Mouse (Mus musculus) intestine, embryonic 14.5 days (tissue): ENCODE results near the gene Dll4. TPM values are rescaled to one million over a fixed set of nuclear protein-coding genes. Genes with fewer than 3 reads are reported as not detected.

Experiments used
- ATAC-seq: fragments of 200-750 bp; cut with Nextera tagmentation; replicated peaks from 2 replicates; pipeline ENCODE4 v1.8.0; 2017; ENCODE audit warnings: low read depth, moderate number of reproducible peaks, moderate TSS enrichment, moderate library complexity; ENCODE audit not compliant: low FRiP score, low TSS enrichment
- DNase-seq: peaks from one replicate; pipeline ENCODE4 v3.0.0-alpha.2; 2018; ENCODE audit warnings: low spot score
- H3K27ac ChIP-seq: fragments of 300-500 bp; sonication (generic); 2 replicates; pipeline ENCODE4 v1.5.1; 2014; ENCODE audit warnings: low read depth, mild to moderate bottlenecking, control low read depth
- H3K27me3 ChIP-seq: fragments of 300-500 bp; sonication (generic); replicated peaks from 2 replicates; pipeline ENCODE4 v1.6.1; 2014; ENCODE audit warnings: low read length, control low read depth; ENCODE audit not compliant: control insufficient read depth, insufficient read depth
- H3K36me3 ChIP-seq: fragments of 300-500 bp; sonication (generic); 2 replicates; pipeline ENCODE4 v1.6.1; 2014; ENCODE audit warnings: low read length, control low read depth; ENCODE audit not compliant: control insufficient read depth, insufficient read depth
- H3K4me1 ChIP-seq: fragments of 300-500 bp; sonication (generic); replicated peaks from 2 replicates; pipeline ENCODE4 v1.6.1; 2014; ENCODE audit warnings: low read length, control low read depth, mixed read lengths; ENCODE audit not compliant: control insufficient read depth, insufficient read depth
- H3K4me2 ChIP-seq: fragments of 300-500 bp; sonication (generic); 2 replicates; pipeline ENCODE4 v1.6.1; 2014; ENCODE audit warnings: low read length
- H3K4me3 ChIP-seq: fragments of 300-500 bp; sonication (generic); 2 replicates; pipeline ENCODE4 v1.5.1; 2014; ENCODE audit warnings: low read depth, low read length, control low read depth, mixed read lengths
- H3K9ac ChIP-seq: fragments of 300-500 bp; sonication (generic); 2 replicates; pipeline ENCODE4 v1.6.1; 2014; ENCODE audit warnings: mild to moderate bottlenecking, low read length
- H3K9me3 ChIP-seq: fragments of 300-500 bp; sonication (generic); 2 replicates; pipeline ENCODE4 v1.6.1; 2016; ENCODE audit warnings: low read length, control low read depth; ENCODE audit not compliant: control insufficient read depth
- WGBS: fragments of 180-500 bp; shearing (Covaris S2); extraction: QIAGEN DNeasy Blood & Tissue Kit; methylation state at CpG from one replicate; pipeline ENCODE4 v1.1.7; 2014; 5-methylcytosine and 5-hydroxymethylcytosine counted together
- polyA plus RNA-seq: library from polyadenylated mRNA; unstranded; fragments of >200 nt; fragmentation: Nextera tagmentation; extraction: Ambion mirVana; gene quantifications from 2 replicates; pipeline ENCODE4 v1.2.1, GENCODE M21; 2014

The Dll4 gene
- 6.9 and 7.1 TPM in 2 replicates for polyA plus RNA-seq

DNA sequence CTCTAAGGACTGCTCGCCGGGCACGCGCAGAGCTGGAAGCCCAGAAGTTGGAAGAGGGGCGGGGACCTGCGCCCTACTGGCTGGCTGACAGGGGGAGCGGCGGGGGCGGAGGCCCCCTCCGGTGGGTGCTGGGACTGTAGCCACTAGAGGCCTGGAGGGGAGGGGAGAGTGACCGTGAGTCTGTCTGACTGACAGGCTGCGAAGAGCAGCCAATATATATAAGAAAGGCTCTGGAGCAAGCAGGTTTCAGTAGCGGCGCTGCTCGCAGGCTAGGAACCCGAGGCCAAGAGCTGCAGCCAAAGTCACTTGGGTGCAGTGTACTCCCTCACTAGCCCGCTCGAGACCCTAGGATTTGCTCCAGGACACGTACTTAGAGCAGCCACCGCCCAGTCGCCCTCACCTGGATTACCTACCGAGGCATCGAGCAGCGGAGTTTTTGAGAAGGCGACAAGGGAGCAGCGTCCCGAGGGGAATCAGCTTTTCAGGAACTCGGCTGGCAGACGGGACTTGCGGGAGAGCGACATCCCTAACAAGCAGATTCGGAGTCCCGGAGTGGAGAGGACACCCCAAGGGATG, at the start of gene Dll4:
Gene Dll4, plus strand, starts transcription at position 217 of the 576 bp plus-strand sequence.
- peak; percentile 53 for ATAC-seq
- DNase-seq, result peak; percentile 85
- Histone ChIP-seq H3K9me3 (no peaks in the 10 kb centered on the region), H3K27ac (0 out of 2 replicates have a peak within 1 kb of the TSS, but pooled peaks have one; percentile 1), H3K27me3 (peaks cover 90% of the 10 kb centered on the region), H3K4me3 (peak within 1 kb of the TSS; percentile 51), H3K9ac (peak within 1 kb of the TSS; percentile 29), H3K4me1 (peaks cover 35% of the 10 kb centered on the region), H3K4me2 (peak within 1 kb of the TSS; percentile 89), H3K36me3 (no peaks in the 10 kb centered on the region)
- under 1% methylated on average over 31 of the region's 33 CpGs for WGBS

DNA sequence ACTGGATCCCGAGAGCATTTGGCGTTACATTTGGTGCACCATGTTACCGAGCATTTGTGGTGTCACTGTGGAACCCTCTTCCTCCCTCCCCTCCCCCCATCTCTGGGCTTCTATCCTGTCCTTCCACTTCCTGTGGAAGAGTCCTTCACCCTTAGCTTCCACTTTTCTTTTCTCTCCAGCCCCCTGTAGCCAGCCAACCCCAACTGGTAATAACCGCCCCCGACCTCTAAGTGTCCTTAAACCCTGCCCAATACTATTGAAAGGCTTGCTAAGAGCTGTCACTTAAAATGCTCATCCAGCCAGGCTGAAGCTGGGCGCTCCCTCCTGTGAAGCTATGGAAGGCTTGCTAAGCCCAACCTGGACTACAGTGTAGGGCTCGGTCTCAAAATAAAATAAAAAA, 48.7 kb upstream of the Dll4 start:
- 86% methylated on average over 7 of the region's 7 CpGs for WGBS
- no peaks in the 10 kb centered on the region for H3K9me3 ChIP-seq
- H3K36me3 ChIP-seq, result no peaks in the 10 kb centered on the region
- no peak overlapping the region for H3K4me3 ChIP-seq
- no peaks in the 10 kb centered on the region for H3K27me3 ChIP-seq
- no peaks in the 10 kb centered on the region for H3K4me1 ChIP-seq
- no peak for DNase-seq
- H3K27ac ChIP-seq, result no peak overlapping the region
- no peak for ATAC-seq
- no peak overlapping the region for H3K9ac ChIP-seq
- no peak overlapping the region for H3K4me2 ChIP-seq

DNA sequence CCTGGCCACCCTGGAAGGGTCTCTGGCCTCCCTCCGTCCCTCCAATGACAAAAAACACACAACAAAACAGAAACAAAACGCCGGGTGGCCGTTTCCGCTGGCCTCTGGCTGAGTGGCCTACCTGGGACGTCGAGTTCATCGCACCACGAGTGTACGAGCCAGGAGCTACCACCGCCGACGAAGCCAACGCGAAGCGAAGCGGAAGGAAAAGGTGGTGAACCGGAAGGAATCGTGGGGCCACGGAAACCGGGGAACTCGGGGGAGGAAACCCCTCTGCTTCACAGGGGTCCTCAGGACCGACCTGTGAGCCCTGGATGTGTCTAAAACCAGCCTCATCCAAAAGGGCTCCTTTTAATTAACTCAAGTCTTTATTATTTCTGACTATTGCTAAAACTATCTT, 47.8 kb upstream of the Dll4 start:
- no peak for DNase-seq
- Histone ChIP-seq H3K4me1 (no peaks in the 10 kb centered on the region), H3K27ac (no peak overlapping the region), H3K27me3 (no peaks in the 10 kb centered on the region), H3K9ac (no peak overlapping the region), H3K36me3 (no peaks in the 10 kb centered on the region), H3K4me3 (no peak overlapping the region), H3K4me2 (no peak overlapping the region), H3K9me3 (no peaks in the 10 kb centered on the region)
- 90% methylated on average over 23 of the region's 23 CpGs for WGBS
- ATAC-seq, result no peak

DNA sequence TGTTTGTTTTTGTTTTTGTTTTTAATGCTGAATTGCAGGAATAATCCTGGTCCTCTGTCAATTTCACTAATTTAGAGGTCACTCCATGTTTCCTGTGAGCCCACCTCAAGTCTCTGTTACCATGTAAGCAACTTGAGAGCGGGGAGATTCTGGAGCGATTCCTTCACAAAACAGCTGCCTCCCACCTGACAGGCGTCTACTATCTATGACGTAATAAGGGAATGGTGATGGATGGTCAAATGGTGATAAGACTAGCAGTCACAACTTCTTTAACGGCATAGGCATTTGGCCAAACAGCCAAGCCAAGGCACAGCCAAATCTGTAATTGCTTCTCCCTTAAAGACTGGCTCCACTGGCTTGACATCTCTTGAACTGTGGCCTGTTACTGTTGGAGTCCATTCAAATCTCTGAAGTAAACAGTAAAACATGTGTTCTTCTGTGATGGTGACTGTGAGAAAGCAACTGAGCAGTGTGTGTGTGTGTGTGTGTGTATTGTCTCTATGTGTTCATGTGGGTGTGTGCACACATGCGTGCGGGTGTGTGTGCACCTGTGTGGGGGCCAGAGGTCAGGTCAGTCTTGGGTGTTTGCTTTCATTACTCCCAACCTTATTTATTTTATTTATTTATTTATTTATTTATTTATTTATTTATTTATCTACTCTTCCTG, 43.6 kb upstream of the Dll4 start:
- DNase-seq, result no peak
- no peak overlapping the region for H3K4me2 ChIP-seq
- no peak overlapping the region for H3K4me3 ChIP-seq
- H3K4me1 ChIP-seq, result no peaks in the 10 kb centered on the region
- no peak for ATAC-seq
- no peak overlapping the region for H3K9ac ChIP-seq
- H3K36me3 ChIP-seq, result no peaks in the 10 kb centered on the region
- WGBS, result 73% methylated on average over 7 of the region's 7 CpGs
- no peaks in the 10 kb centered on the region for H3K27me3 ChIP-seq
- H3K9me3 ChIP-seq, result no peaks in the 10 kb centered on the region
- no peak overlapping the region for H3K27ac ChIP-seq

DNA sequence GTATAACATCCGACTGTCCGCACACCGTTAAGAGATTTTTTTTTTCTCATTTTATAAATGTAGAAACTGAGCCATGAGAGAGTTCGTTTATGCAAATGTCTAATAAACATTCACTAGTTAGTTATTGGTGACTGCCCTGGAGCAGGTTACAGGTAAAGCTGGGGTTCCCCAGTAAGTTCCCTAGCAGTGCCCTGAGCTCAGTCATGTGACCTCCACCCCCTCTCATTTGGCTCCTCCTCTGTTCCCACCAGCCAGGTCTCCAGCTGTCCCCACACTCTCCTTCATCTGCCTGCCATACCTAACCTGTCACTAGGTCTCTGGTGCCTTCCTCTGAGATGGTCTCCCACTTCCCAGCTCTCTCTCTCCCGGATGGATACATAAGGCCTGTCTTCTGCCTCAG, 38.2 kb upstream of the Dll4 start:
- no peaks in the 10 kb centered on the region for H3K27me3 ChIP-seq
- no peak overlapping the region for H3K9ac ChIP-seq
- H3K4me1 ChIP-seq, result peaks cover 10% of the 10 kb centered on the region
- 88% methylated on average over 5 of the region's 5 CpGs for WGBS
- H3K4me3 ChIP-seq, result no peak overlapping the region
- H3K4me2 ChIP-seq, result no peak overlapping the region
- no peaks in the 10 kb centered on the region for H3K9me3 ChIP-seq
- H3K36me3 ChIP-seq, result peaks cover 19% of the 10 kb centered on the region
- H3K27ac ChIP-seq, result no peak overlapping the region
- DNase-seq (no peak), ATAC-seq (no peak)

DNA sequence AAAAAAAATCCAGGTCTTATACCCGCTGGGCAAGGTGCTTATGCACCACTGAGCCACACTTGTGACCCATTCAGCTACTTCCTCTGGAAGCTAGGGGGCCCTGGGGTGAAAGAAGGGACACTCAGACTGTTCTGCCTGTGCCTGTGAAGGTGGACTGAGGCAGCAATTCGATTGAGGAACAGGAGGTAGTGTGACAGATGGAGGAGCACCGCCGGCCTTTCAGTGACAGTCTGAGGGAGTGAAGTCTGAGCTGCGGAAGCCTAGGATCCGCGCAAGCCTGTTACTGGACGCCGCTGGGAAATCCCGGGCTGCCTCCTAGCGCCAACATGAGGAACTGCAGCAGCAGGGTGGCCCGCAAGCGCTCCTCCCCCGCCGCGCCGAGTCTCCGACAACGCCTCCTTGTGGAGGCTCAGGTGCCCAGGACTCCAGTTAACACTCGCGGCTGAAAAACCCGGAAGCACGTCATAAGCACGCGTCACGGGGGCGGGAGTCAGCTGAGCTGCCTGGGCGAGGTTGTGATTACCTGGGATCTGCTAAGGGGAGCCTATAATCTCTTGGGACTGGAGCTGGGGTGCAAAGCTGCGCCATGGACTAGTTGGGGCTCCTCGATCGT, 37.2 kb upstream of the Dll4 start, which contains the start of gene Vps18:
Gene Vps18, plus strand, starts transcription at position 471 of the 613 bp plus-strand sequence.
- peaks cover 29% of the 10 kb centered on the region for H3K36me3 ChIP-seq
- H3K4me2 ChIP-seq, result peak within 1 kb of the TSS; percentile 56
- H3K27me3 ChIP-seq, result no peaks in the 10 kb centered on the region
- peaks cover 10% of the 10 kb centered on the region for H3K4me1 ChIP-seq
- DNase-seq, result peak; percentile 99
- under 1% methylated on average over 31 of the region's 31 CpGs for WGBS
- peak within 1 kb of the TSS; percentile 34; the same call in 1 of the 2 replicates for H3K27ac ChIP-seq
- peak within 1 kb of the TSS; percentile 87 for H3K4me3 ChIP-seq
- peak; percentile 91 for ATAC-seq
- H3K9me3 ChIP-seq, result no peaks in the 10 kb centered on the region
- H3K9ac ChIP-seq, result peak within 1 kb of the TSS; percentile 82

DNA sequence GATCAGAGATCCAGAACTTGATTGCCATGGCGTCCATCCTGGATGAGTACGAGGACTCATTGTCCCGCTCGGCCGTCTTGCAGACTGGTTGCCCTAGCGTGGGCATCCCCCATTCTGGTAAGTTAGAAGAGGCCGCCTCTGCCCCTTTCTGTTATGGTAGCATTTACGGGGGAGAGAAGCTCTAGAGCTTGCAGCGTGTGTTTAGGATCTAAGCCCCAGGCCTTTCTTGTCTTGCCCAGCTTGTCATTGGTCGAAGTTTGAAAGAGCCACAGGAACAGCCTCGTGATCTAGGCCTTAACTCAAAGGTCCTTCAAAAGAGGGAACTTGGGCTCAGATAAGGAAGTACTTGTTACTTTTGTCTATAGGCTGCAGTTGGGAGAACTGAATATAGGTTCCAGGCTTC, 36.6 kb upstream of the Dll4 start:
- Histone ChIP-seq H3K27ac (peak overlapping the region; percentile 34; the same call in 1 of the 2 replicates), H3K4me2 (peak overlapping the region; percentile 56), H3K36me3 (peaks cover 35% of the 10 kb centered on the region), H3K4me3 (peak overlapping the region; percentile 87), H3K4me1 (peaks cover 10% of the 10 kb centered on the region), H3K9ac (peak overlapping the region; percentile 82), H3K27me3 (no peaks in the 10 kb centered on the region), H3K9me3 (no peaks in the 10 kb centered on the region)
- DNase-seq, result no peak
- WGBS, result 1% methylated on average over 11 of the region's 11 CpGs
- ATAC-seq, result peak; percentile 29; the same call in 1 of the 2 replicates

DNA sequence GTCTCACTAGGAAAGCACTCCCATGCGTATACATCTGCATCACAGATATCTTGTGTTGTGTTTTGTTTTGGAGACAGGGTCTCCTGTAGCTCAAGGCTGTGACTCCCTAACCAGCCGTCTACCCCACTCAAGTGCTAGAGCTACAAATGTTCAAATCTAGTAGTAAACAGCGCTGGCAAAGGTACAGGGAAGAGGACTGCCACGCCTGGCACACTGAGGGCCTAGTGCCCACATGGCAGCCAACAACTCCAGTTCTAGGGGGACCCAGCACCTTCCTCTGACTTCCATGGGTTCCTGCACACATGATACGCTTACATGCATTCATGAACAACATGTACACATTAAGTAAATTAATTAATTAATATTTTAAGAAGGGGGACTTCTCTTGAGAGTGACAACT, 33.3 kb upstream of the Dll4 start:
- ATAC-seq (no peak), DNase-seq (no peak)
- Histone ChIP-seq H3K9me3 (no peaks in the 10 kb centered on the region), H3K27ac (no peak overlapping the region), H3K4me1 (peaks cover 10% of the 10 kb centered on the region), H3K4me3 (no peak overlapping the region), H3K9ac (no peak overlapping the region), H3K27me3 (no peaks in the 10 kb centered on the region), H3K36me3 (peaks cover 60% of the 10 kb centered on the region), H3K4me2 (no peak overlapping the region)
- WGBS, result 92% methylated on average over 5 of the region's 5 CpGs
